Mouse (Mus musculus) ovary, postnatal 14 days (tissue): ENCODE measurements at regions not wholly inside any gene's neighbourhood (a gene's known extent, or its start where the extent isn't known, plus 50 kb on each side); places are given as distances from the start of the nearest gene placed in this dataset.

ENCODE experiments used
- DNase-seq: peaks from one replicate; pipeline ENCODE4 v3.0.0; 2022; ENCODE audit warnings: low spot score

- no peak for DNase-seq
Measured at GRCm38 (mm10) chr13:59874137-59874931, 51.4 kb upstream of the Tut7 start.
